Mouse (Mus musculus): ENCODE results near the gene Accs. TPM values are rescaled to one million over a fixed set of nuclear protein-coding genes. Genes with fewer than 3 reads are reported as not detected.

Accs gene
- total and polyA plus RNA-seq, 3 experiments: 5.7 to 6.7 (median 6.2) TPM

DNA sequence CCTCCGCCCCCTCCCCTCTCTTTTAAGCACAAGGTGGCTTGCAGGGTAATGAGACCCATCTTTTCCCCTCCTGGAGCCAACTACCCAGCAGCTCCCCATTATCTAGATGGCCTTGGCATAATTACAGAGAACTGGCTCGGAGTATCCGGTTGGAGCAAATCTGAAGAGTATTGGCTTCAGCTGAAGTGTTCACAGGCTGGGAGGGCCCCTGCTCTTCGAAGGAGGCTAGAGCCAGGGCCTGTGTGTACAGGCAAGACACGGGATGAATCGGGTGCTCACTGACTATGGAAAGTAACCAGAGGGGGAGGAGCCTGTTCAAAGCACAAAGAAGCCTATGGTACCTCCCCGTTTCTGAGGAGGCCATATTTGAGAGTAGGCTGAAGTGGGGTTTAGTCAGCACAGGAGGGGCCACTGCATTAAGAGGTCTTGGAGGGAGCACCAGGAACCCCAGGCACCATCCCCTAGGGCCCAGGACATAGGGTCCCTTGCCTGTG, 19.4 kb upstream of the Accs start, which contains the start of gene Accsl:
Accsl (minus strand) TSS at position 51 of the 494 bp plus-strand sequence.
- no peak within 1 kb of the TSS for H3K27ac ChIP-seq (ENCODE audit: insufficient read depth, low read depth)
- no peak for DNase-seq (ENCODE audit: extremely low read depth)
- H3K79me2 ChIP-seq (replicated peaks; ENCODE audit: control insufficient read depth, extremely low read depth, insufficient read depth, poor library complexity, severe bottlenecking): no peaks in the 10 kb centered on the region
- H3K27me3 ChIP-seq (replicated peaks): peaks cover 6% of the 10 kb centered on the region
- no peak within 1 kb of the TSS for H3K9ac ChIP-seq (ENCODE audit: insufficient read depth, low read depth)
- no peaks in the 10 kb centered on the region for H3K9me3 ChIP-seq (replicated peaks; ENCODE audit: low read length)
- H3K36me3 ChIP-seq (replicated peaks in 1 of 2; ENCODE audit: control insufficient read depth in 1 of 2, insufficient read depth in 1 of 2, low read length in 1 of 2): no peaks in the 10 kb centered on the region
- H3K4me2 ChIP-seq (ENCODE audit: insufficient read depth, low read depth, poor library complexity, severe bottlenecking): no peak within 1 kb of the TSS
- H3K4me1 ChIP-seq (ENCODE audit: control insufficient read depth in 1 of 2, insufficient read depth in 2 of 2): peaks cover 10 to 15% of the 10 kb centered on the region in 2 experiments; a peak in 3 of 4 replicates
- H3K4me3 ChIP-seq (replicated peaks in 1 of 3; ENCODE audit: low read depth in 2 of 3, low read length in 2 of 3, poor library complexity in 1 of 3): no peak within 1 kb of the TSS
- in situ Hi-C loops (cut with MboI; ENCODE audit: low pct_ligation_motif_present, low pct_unique_long_range_greater_than_20kb, low sequenced_read_pairs): loop anchor here (25.0 kb wide), 1 partner anchor 418 kb away; no protein-coding TSS in a partner anchor
- no peak for TF ChIP-seq SIN3A (IDR thresholded peaks at IDR 0.05; ENCODE audit: low read length)
- no peak for TF ChIP-seq UBTF (IDR thresholded peaks at IDR 0.05; ENCODE audit: low read depth, low read length)
- TF ChIP-seq MAFK (IDR thresholded peaks at IDR 0.05; ENCODE audit: insufficient replicate concordance, low read length): no peak
- TF ChIP-seq TCF12 (IDR thresholded peaks at IDR 0.05; ENCODE audit: low read depth, low read length): no peak
- TF ChIP-seq IRF4 (IDR thresholded peaks at IDR 0.05; ENCODE audit: low read depth, low read length): no peak
- no peak for TF ChIP-seq SMC3 (IDR thresholded peaks at IDR 0.05; ENCODE audit: low read depth, low read length)
- TF ChIP-seq ZMIZ1 (IDR thresholded peaks at IDR 0.05; ENCODE audit: low read depth, low read length): no peak
- no peak for TF ChIP-seq PAX5 (IDR thresholded peaks at IDR 0.05; ENCODE audit: low read length)
- no peak for TF ChIP-seq POLR2A (IDR thresholded peaks at IDR 0.05; ENCODE audit: low read depth, low read length)
- no peak for TF ChIP-seq NELFE (IDR thresholded peaks at IDR 0.05; ENCODE audit: low read depth, low read length)
- no peak for TF ChIP-seq CTCF (conservative IDR thresholded peaks at IDR 0.05 in 1 of 2, IDR thresholded peaks at IDR 0.05 in 1 of 2; ENCODE audit: low read depth in 2 of 2, low read length in 2 of 2)
- no peak for TF ChIP-seq KAT2A (IDR thresholded peaks at IDR 0.05; ENCODE audit: insufficient replicate concordance, low read length)
- no peak for TF ChIP-seq HCFC1 (IDR thresholded peaks at IDR 0.05; ENCODE audit: low read depth, low read length)
- no peak for TF ChIP-seq RAD21 (IDR thresholded peaks at IDR 0.05; ENCODE audit: low read depth, low read length)
- TF ChIP-seq JUND (conservative IDR thresholded peaks at IDR 0.05; ENCODE audit: low read depth, low read length): no peak
- dilution Hi-C loops (cut with MboI; ENCODE audit: extremely low pct_ligation_motif_present, extremely low pct_unique_long_range_greater_than_20kb, low sequenced_read_pairs): no loop called here

DNA sequence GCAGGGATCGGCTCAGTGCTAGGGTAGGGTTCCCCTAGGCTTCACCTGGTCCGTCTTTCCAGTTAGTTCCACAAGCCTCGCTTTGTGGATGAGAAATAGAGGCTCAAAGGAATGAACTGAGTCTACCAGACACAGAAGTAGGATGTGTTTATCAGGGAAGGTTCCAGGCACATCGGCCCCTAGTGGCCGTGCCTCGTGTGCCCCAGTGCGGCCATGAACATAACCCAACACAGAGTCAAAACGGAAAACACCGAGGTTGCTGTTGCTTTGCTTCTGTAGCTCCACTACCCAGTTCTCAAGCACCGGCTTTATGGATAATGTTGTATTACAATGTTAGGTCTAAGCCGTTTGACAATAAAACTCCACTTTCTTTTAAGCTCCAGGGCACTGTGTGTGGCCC, 18.8 kb upstream of the Accs start:
- H3K79me2 ChIP-seq (replicated peaks; ENCODE audit: control insufficient read depth, extremely low read depth, insufficient read depth, poor library complexity, severe bottlenecking): no peaks in the 10 kb centered on the region
- no peak overlapping the region for H3K27ac ChIP-seq (ENCODE audit: insufficient read depth, low read depth)
- H3K4me2 ChIP-seq (ENCODE audit: insufficient read depth, low read depth, poor library complexity, severe bottlenecking): no peak overlapping the region
- H3K4me1 ChIP-seq (ENCODE audit: control insufficient read depth in 1 of 2, insufficient read depth in 2 of 2): peaks cover 7 to 10% of the 10 kb centered on the region in 2 experiments; a peak in 3 of 4 replicates
- H3K9me3 ChIP-seq (replicated peaks; ENCODE audit: low read length): no peaks in the 10 kb centered on the region
- H3K36me3 ChIP-seq (replicated peaks in 1 of 2; ENCODE audit: control insufficient read depth in 1 of 2, insufficient read depth in 1 of 2, low read length in 1 of 2): no peaks in the 10 kb centered on the region
- peaks cover 6% of the 10 kb centered on the region for H3K27me3 ChIP-seq (replicated peaks)
- DNase-seq (ENCODE audit: extremely low read depth): no peak
- in situ Hi-C loops (cut with MboI; ENCODE audit: low pct_ligation_motif_present, low pct_unique_long_range_greater_than_20kb, low sequenced_read_pairs) (loop anchor here (25.0 kb wide), 1 partner anchor 419 kb away; no protein-coding TSS in a partner anchor), dilution Hi-C loops (cut with MboI; ENCODE audit: extremely low pct_ligation_motif_present, extremely low pct_unique_long_range_greater_than_20kb, low sequenced_read_pairs) (no loop called here)
- H3K4me3 ChIP-seq (replicated peaks in 1 of 3; ENCODE audit: low read depth in 2 of 3, low read length in 2 of 3, poor library complexity in 1 of 3): no peak overlapping the region
- TF ChIP-seq MAX (IDR thresholded peaks at IDR 0.05; ENCODE audit: low read length): no peak
- peak; percentile 10; a peak in 1 of 4 replicates for TF ChIP-seq CTCF (conservative IDR thresholded peaks at IDR 0.05 in 1 of 2, IDR thresholded peaks at IDR 0.05 in 1 of 2; ENCODE audit: low read depth in 2 of 2, low read length in 2 of 2)
- no peak overlapping the region for H3K9ac ChIP-seq (ENCODE audit: insufficient read depth, low read depth)
